Mouse (Mus musculus) CH12.LX (cell line): Measurements from ENCODE around the gene Ifnar1. TPM values are rescaled to one million over a fixed set of nuclear protein-coding genes. Genes with fewer than 3 reads are reported as not detected.
A peak's percentile ranks its signal among the peaks of the same experiment; 100 is the strongest.

Experiments used
- DNase-seq: peaks from one replicate; pipeline ENCODE4 v3.0.0-alpha.2; 2013; ENCODE audit errors: extremely low read depth
- H3K27ac ChIP-seq: 2 replicates; pipeline ENCODE4 v1.5.1; 2012; ENCODE audit warnings: low read depth, mild to moderate bottlenecking, control low read depth, moderate library complexity; ENCODE audit not compliant: insufficient read depth
- H3K27me3 ChIP-seq: replicated peaks from 2 replicates; pipeline ENCODE3; 2012; ENCODE audit warnings: inconsistent platforms
- H3K36me3 ChIP-seq, 2 experiments: replicated peaks in 1 of 2; 2 replicates each; pipeline versions ENCODE3 to v1.6.1; 2012; ENCODE audit warnings: inconsistent platforms in 1 of 2, low read length in 1 of 2, mild to moderate bottlenecking in 1 of 2, mixed read lengths in 1 of 2, moderate library complexity in 1 of 2; ENCODE audit not compliant: control insufficient read depth in 1 of 2, insufficient read depth in 1 of 2
- H3K4me1 ChIP-seq, 2 experiments: 2 replicates each; pipeline ENCODE4 v1.6.1; 2012; ENCODE audit warnings: inconsistent platforms in 1 of 2, moderate library complexity in 1 of 2; ENCODE audit not compliant: insufficient read depth in 2 of 2, control insufficient read depth in 1 of 2
- H3K4me2 ChIP-seq: 2 replicates; pipeline ENCODE4 v1.6.1; 2012; ENCODE audit warnings: low read depth, mild to moderate bottlenecking, control low read depth; ENCODE audit not compliant: poor library complexity, insufficient read depth, severe bottlenecking
- H3K4me3 ChIP-seq, 3 experiments: fragments of 150-350 bp in 1 of 3; sonication (generic) in 1 of 3; replicated peaks in 1 of 3; 2 replicates each; pipeline versions ENCODE3 to v1.5.1; 2011 to 2012; ENCODE audit warnings: low read depth in 2 of 3, low read length in 2 of 3, mild to moderate bottlenecking in 2 of 3, moderate library complexity in 2 of 3, control low read depth in 1 of 3, improper control_type of control experiment in 1 of 3, inconsistent platforms in 1 of 3, mixed read lengths in 1 of 3; ENCODE audit not compliant: poor library complexity in 1 of 3
- H3K79me2 ChIP-seq: replicated peaks from 2 replicates; pipeline ENCODE4 v1.6.1; 2012; ENCODE audit warnings: mild to moderate bottlenecking, moderate library complexity; ENCODE audit not compliant: control insufficient read depth, poor library complexity, insufficient read depth, severe bottlenecking; ENCODE audit errors: extremely low read depth
- H3K9ac ChIP-seq: 2 replicates; pipeline ENCODE4 v1.6.1; 2012; ENCODE audit warnings: low read depth, mild to moderate bottlenecking, control low read depth, moderate library complexity; ENCODE audit not compliant: insufficient read depth
- H3K9me3 ChIP-seq: replicated peaks from 2 replicates; pipeline ENCODE3; 2012; ENCODE audit warnings: low read length, inconsistent platforms, mixed read lengths
- BHLHE40 ChIP-seq: IDR thresholded peaks from 2 replicates; pipeline ENCODE4 v1.6.1; 2011; ENCODE audit warnings: mild to moderate bottlenecking, low read depth, low read length, improper control_type of control experiment
- CHD1 ChIP-seq: IDR thresholded peaks from 2 replicates; pipeline ENCODE4 v1.6.1; 2012; ENCODE audit warnings: low read depth, low read length, improper control_type of control experiment, inconsistent platforms
- CTCF ChIP-seq, 2 experiments: IDR thresholded peaks in 1 of 2; conservative IDR thresholded peaks in 1 of 2; 2 replicates each; pipeline ENCODE4 v1.5.1; 2011 to 2012; ENCODE audit warnings: low read depth in 2 of 2, low read length in 2 of 2, improper control_type of control experiment in 1 of 2, inconsistent platforms in 1 of 2, mild to moderate bottlenecking in 1 of 2, moderate library complexity in 1 of 2
- ELF1 ChIP-seq: IDR thresholded peaks from 2 replicates; pipeline ENCODE4 v1.6.1; 2014; ENCODE audit warnings: low read depth, mild to moderate bottlenecking, inconsistent platforms, low read length, improper control_type of control experiment
- EP300 ChIP-seq: IDR thresholded peaks from 2 replicates; pipeline ENCODE4 v1.6.1; 2011; ENCODE audit warnings: low read length, improper control_type of control experiment
- GABPA ChIP-seq: IDR thresholded peaks from 2 replicates; pipeline ENCODE4 v1.6.1; 2012; ENCODE audit warnings: low read depth, low read length, improper control_type of control experiment, inconsistent platforms; ENCODE audit not compliant: insufficient replicate concordance
- HCFC1 ChIP-seq: IDR thresholded peaks from 2 replicates; pipeline ENCODE4 v1.6.1; 2012; ENCODE audit warnings: low read depth, mild to moderate bottlenecking, inconsistent platforms, low read length, improper control_type of control experiment
- IRF4 ChIP-seq: IDR thresholded peaks from 2 replicates; pipeline ENCODE4 v1.6.1; 2014; ENCODE audit warnings: low read depth, mild to moderate bottlenecking, inconsistent platforms, low read length, improper control_type of control experiment
- JUND ChIP-seq: conservative IDR thresholded peaks from 2 replicates; pipeline ENCODE4 v1.6.1; 2011; ENCODE audit warnings: low read depth, low read length, improper control_type of control experiment
- MAZ ChIP-seq: IDR thresholded peaks from 2 replicates; pipeline ENCODE4 v1.6.1; 2012; ENCODE audit warnings: low read depth, mild to moderate bottlenecking, inconsistent platforms, low read length, improper control_type of control experiment, moderate library complexity
- MYC ChIP-seq: IDR thresholded peaks from 2 replicates; pipeline ENCODE4 v1.6.1; 2011; ENCODE audit warnings: low read depth, mild to moderate bottlenecking, improper control_type of control experiment, low read length
- NRF1 ChIP-seq: IDR thresholded peaks from 2 replicates; pipeline ENCODE4 v1.6.1; 2014; ENCODE audit warnings: low read depth, mild to moderate bottlenecking, inconsistent platforms, low read length, improper control_type of control experiment, moderate library complexity
- PAX5 ChIP-seq: IDR thresholded peaks from 2 replicates; pipeline ENCODE4 v1.6.1; 2012; ENCODE audit warnings: low read length, inconsistent platforms, mixed read lengths
- POLR2A ChIP-seq: IDR thresholded peaks from 2 replicates; pipeline ENCODE4 v1.6.1; 2011; ENCODE audit warnings: low read depth, mild to moderate bottlenecking, improper control_type of control experiment, low read length
- RAD21 ChIP-seq: IDR thresholded peaks from 2 replicates; pipeline ENCODE4 v1.6.1; 2011; ENCODE audit warnings: low read depth, mild to moderate bottlenecking, low read length, improper control_type of control experiment, moderate library complexity
- RCOR1 ChIP-seq: conservative IDR thresholded peaks from 2 replicates; pipeline ENCODE4 v1.6.1; 2012; ENCODE audit warnings: low read depth, mild to moderate bottlenecking, inconsistent platforms, low read length, improper control_type of control experiment
- SMC3 ChIP-seq: IDR thresholded peaks from 2 replicates; pipeline ENCODE4 v1.6.1; 2011; ENCODE audit warnings: low read depth, low read length, improper control_type of control experiment
- TBP ChIP-seq: conservative IDR thresholded peaks from 2 replicates; pipeline ENCODE4 v1.6.1; 2011; ENCODE audit warnings: low read depth, low read length, improper control_type of control experiment
- USF1 ChIP-seq: IDR thresholded peaks from 2 replicates; pipeline ENCODE4 v1.6.1; 2014; ENCODE audit warnings: low read depth, mild to moderate bottlenecking, inconsistent platforms, low read length, improper control_type of control experiment
- ZNF384 ChIP-seq: IDR thresholded peaks from 2 replicates; pipeline ENCODE4 v1.6.1; 2012; ENCODE audit warnings: low read depth, low read length, improper control_type of control experiment, inconsistent platforms
- dilution Hi-C: fragments of 300-500 bp; cut with MboI; formaldehyde crosslinking; loops from 2 replicates; pipeline ENCODE4 v1.14.3; 2020; ENCODE audit warnings: low sequenced_read_pairs; ENCODE audit not compliant: extremely low pct_unique_long_range_greater_than_20kb, extremely low pct_ligation_motif_present
- in situ Hi-C: fragments of 300-500 bp; cut with MboI; formaldehyde crosslinking; loops from 3 replicates; pipeline ENCODE4 v1.14.3; 2019; ENCODE audit warnings: low sequenced_read_pairs, low pct_ligation_motif_present, low pct_unique_long_range_greater_than_20kb, mixed read lengths
- polyA plus RNA-seq: library from polyadenylated mRNA; unstranded; fragments of >175 nt; gene quantifications from 2 replicates; pipeline ENCODE4 v1.2.1, GENCODE M21; 2012; ENCODE audit warnings: low read depth; ENCODE audit not compliant: insufficient read length
- total RNA-seq, 2 experiments: library from RNA; depleted of rRNA; stranded (reverse); fragments of 300-350 nt in 1 of 2; fragments of >200 nt in 1 of 2; gene quantifications; 2 replicates each; pipeline ENCODE4 v1.2.3; 2012 to 2014

The Ifnar1 gene
- total and polyA plus RNA-seq, 3 experiments: 32.8 to 49.4 (median 40.3) TPM

DNA sequence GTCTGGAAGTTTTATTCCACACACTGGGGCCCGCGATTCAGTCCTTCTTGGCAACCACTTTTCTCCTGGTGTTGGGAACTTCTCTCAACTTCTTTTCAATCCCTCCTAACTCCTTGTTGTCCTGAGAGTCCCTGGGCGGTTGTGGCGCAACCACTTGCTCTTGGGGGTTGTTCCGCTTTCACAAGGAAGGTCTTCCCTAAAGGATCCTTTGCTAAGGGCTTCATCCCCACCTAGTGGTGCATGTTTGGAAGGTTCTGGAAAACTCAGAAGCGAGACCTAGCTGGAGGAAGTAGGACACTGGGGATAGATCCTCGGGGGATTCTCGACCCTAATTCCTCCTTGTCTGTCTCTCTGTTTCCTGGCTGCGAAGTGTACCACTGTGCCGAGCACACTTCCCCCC lies 42.0 kb downstream of the Ifnar1 start:
- H3K27ac ChIP-seq: no peak overlapping the region
- TF ChIP-seq POLR2A: no peak
- no peak for TF ChIP-seq CHD1
- no peak for TF ChIP-seq JUND
- TF ChIP-seq RAD21: peak; percentile 42
- no peak for TF ChIP-seq SMC3
- TF ChIP-seq MYC: no peak
- no peak for TF ChIP-seq NRF1
- no peak for TF ChIP-seq HCFC1
- TF ChIP-seq IRF4: no peak
- TF ChIP-seq RCOR1: no peak
- no peak for TF ChIP-seq ZNF384
- TF ChIP-seq CTCF (conservative IDR thresholded peaks at IDR 0.05 in 1 of 2, IDR thresholded peaks at IDR 0.05 in 1 of 2; ENCODE audit: low read depth in 2 of 2, low read length in 2 of 2): peak in 1 of 2 experiments; percentile 52; a peak in 2 of 4 replicates
- TF ChIP-seq BHLHE40: no peak
- TF ChIP-seq TBP: no peak
- TF ChIP-seq, all 38 proteins: peak for 2
- DNase-seq: no peak
- Histone ChIP-seq H3K4me3 (no peak overlapping the region), H3K9me3 (peaks cover 11% of the 10 kb centered on the region), H3K79me2 (no peaks in the 10 kb centered on the region), H3K4me1 (peaks cover 17 to 41% of the 10 kb centered on the region in 2 experiments), H3K27me3 (peaks cover 1% of the 10 kb centered on the region), H3K36me3 (no peaks in the 10 kb centered on the region), H3K4me2 (no peak overlapping the region), H3K9ac (no peak overlapping the region)
- in situ Hi-C loops: no loop called here
- dilution Hi-C loops: no loop called here

DNA sequence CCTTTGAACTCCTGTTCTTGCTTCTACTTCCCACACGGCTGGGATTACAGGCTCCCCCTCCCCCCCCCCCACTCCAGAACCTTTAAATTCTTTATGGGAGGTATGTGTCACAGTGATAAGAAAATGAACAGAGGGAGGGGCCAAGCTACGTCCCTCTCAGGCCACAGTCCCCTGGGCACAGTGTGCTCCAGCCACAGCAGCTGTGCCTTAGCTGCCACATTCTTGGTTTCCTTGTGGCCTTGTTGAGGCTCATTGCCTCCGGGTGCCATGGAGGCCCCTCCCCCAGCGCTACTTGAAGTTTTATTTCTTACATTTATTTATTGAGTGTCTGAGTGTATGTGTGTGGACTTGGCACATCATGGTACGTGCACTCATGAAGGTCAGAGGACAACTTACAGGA lies 42.5 kb downstream of the Ifnar1 start:
- no peak for TF ChIP-seq EP300
- TF ChIP-seq GABPA: no peak
- Histone ChIP-seq H3K36me3 (no peaks in the 10 kb centered on the region), H3K4me2 (no peak overlapping the region), H3K9me3 (peaks cover 11% of the 10 kb centered on the region), H3K4me3 (no peak overlapping the region), H3K9ac (no peak overlapping the region), H3K4me1 (peaks cover 12 to 37% of the 10 kb centered on the region in 2 experiments), H3K27me3 (peaks cover 3% of the 10 kb centered on the region), H3K79me2 (no peaks in the 10 kb centered on the region), H3K27ac (no peak overlapping the region)
- dilution Hi-C loops (no loop called here), in situ Hi-C loops (no loop called here)
- peak; percentile 35 for DNase-seq

DNA sequence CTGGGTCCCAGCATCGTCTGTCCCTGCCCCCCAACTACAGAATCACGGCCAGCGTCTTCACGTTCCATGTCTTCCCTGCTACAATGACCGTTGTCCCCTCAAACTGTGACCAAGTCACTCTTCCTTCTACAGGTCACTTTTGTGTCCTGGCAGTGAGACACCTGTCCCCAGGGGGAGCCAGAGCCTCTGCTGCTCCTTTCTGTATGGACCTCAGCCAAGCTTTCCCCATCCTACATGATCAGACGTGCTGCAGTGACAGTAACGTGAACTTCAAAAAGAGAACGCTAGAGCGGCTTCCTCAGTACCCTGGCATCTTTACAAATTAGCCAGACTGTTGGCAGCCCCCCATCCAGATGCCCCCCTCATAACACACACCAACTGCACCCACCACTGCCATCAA lies 43.5 kb downstream of the Ifnar1 start:
- H3K4me3 ChIP-seq: no peak overlapping the region
- no peak for DNase-seq
- H3K9ac ChIP-seq: no peak overlapping the region
- H3K27ac ChIP-seq: no peak overlapping the region
- no peak for TF ChIP-seq MYC
- no peak for TF ChIP-seq EP300
- TF ChIP-seq JUND: no peak
- no peak for TF ChIP-seq USF1
- TF ChIP-seq CTCF (conservative IDR thresholded peaks at IDR 0.05 in 1 of 2, IDR thresholded peaks at IDR 0.05 in 1 of 2; ENCODE audit: low read depth in 2 of 2, low read length in 2 of 2): peak in 1 of 2 experiments; percentile 63; a peak in 2 of 4 replicates
- no peak for TF ChIP-seq ELF1
- peak; percentile 48 for TF ChIP-seq RAD21
- TF ChIP-seq PAX5: no peak
- peak; percentile 60 for TF ChIP-seq SMC3
- TF ChIP-seq MAZ: 0 out of 2 replicates have a peak, but pooled peaks have one; percentile 22
- peaks cover 11% of the 10 kb centered on the region for H3K9me3 ChIP-seq
- H3K36me3 ChIP-seq: no peaks in the 10 kb centered on the region
- peaks cover 16 to 29% of the 10 kb centered on the region in 2 experiments for H3K4me1 ChIP-seq
- no peak overlapping the region for H3K4me2 ChIP-seq
- in situ Hi-C loops: no loop called here
- peaks cover 4% of the 10 kb centered on the region for H3K27me3 ChIP-seq
- dilution Hi-C loops: no loop called here
- no peaks in the 10 kb centered on the region for H3K79me2 ChIP-seq
